Mouse (Mus musculus) heart, adult 10 weeks (tissue): Measurements from ENCODE around the gene Treml4. TPM values are rescaled to one million over a fixed set of nuclear protein-coding genes. Genes with fewer than 3 reads are reported as not detected.

ENCODE experiments used
- polyA plus RNA-seq: library from polyadenylated mRNA; stranded (reverse); fragments of 350-450 nt; fragmentation: Illumina TruSeq; extraction: RNeasy Lipid Tissue Mini Kit (QIAGEN cat#74804); gene quantifications from one replicate; pipeline ENCODE4 v1.2.3, GENCODE M21; 2014; ENCODE audit warnings: low read depth, low replicate concordance

Treml4 gene
- polyA plus RNA-seq: not detected

GRCm38 (mm10) chr17:48263741-48264362 lies at the start of gene Treml4:
Treml4 (plus strand) TSS chr17:48264295.

DNA sequence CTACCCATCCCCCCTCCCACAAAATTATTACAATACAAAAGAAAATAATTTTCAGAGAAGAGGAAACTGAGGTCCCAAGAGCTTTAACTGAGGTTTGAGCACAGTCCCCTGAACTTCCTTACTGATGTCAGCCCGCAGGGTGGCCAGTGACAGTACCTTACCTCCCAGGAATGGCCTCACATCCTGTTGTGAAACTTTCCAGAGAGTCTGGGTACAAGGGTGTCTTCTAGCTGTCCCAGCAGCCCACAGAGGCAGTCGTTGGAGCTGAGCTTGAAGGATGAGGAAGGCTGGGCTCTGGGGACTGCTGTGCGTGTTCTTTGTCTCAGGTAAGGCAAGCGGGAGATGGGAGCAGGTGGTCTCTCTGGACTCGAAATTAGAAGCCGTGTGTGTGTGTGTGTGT lies 31.6 kb upstream of the Treml4 start, which contains the start of gene Trem1:
TSS of gene Trem1 (plus strand) at position 251 of the 400 bp plus-strand sequence.

GRCm38 (mm10) chr17:48247221-48247928 lies 16.7 kb upstream of the Treml4 start, which contains the start of gene Trem3:
Trem3 (plus strand) TSS chr17:48247777.

GRCm38 (mm10) chr17:48299203-48299602 lies 35.1 kb downstream of the Treml4 start, which contains the start of gene Treml2:
Treml2 (plus strand) TSS chr17:48299498.

DNA sequence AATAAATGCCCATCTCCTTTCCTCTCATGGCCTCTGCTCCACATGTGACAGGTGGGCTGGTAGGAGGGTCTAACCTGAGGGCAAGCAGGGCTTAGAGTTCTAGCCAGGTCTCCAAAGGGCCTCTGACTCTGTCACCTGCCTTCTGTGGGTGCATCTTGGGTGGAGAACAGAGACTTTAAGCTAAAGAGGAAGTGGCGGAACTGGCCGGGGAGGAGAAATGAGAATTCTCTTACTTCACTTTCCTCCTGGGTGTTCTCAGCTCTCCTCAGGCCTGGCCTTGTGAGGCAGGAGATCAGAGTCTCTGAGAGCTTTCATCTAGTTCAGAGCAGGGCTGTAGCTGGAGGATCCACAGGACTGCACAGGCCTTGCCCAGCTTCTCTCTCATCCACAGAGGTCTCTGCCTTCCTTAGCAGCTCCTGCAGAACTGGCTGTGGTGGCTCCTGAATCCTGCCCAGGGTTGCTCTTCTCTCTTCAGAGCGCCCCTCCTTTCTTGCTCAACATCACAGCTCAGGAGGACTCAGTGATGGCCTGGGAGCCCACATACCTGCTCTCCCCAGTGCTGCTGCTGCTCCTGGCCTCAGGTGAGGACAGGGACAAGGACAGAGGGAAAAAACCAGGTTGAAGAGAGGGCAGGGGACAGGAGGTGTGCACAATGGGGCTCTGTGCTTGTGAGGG lies 51.9 kb downstream of the Treml4 start, which contains the start of gene B430306N03Rik:
TSS of gene B430306N03Rik (plus strand) at position 237 of the 675 bp plus-strand sequence.

Other genes with a start within 250 kb of the Treml4 start
- not detected for gene 1700122O11Rik, start 226.0 kb upstream of the Treml4 start, polyA plus RNA-seq
- not detected for gene 1700067P10Rik, start 175.0 kb upstream of the Treml4 start, polyA plus RNA-seq
- not detected for gene 9830107B12Rik, start 118.0 kb upstream of the Treml4 start, polyA plus RNA-seq
- gene A530064D06Rik, start 97.0 kb upstream of the Treml4 start, polyA plus RNA-seq: not detected
- gene Trem1, start 31.5 kb upstream of the Treml4 start, polyA plus RNA-seq: not detected
- gene Trem3, start 16.5 kb upstream of the Treml4 start, polyA plus RNA-seq: not detected
- 0.13 TPM for gene Treml2, start 35.2 kb downstream of the Treml4 start, polyA plus RNA-seq
- gene B430306N03Rik, start 51.8 kb downstream of the Treml4 start, polyA plus RNA-seq: 0.16 TPM
- gene Trem2, start 82.1 kb downstream of the Treml4 start, polyA plus RNA-seq: 2.2 TPM
- gene Treml1, start 95.6 kb downstream of the Treml4 start, polyA plus RNA-seq: not detected
- 25.8 TPM for gene Nfya, start 145.6 kb downstream of the Treml4 start, polyA plus RNA-seq
- gene Oard1, start 145.7 kb downstream of the Treml4 start, polyA plus RNA-seq: 41.8 TPM
- gene Apobec2, start 168.6 kb downstream of the Treml4 start, polyA plus RNA-seq: 274 TPM
- not detected for gene Tspo2, start 187.2 kb downstream of the Treml4 start, polyA plus RNA-seq
- not detected for gene Unc5cl, start 190.6 kb downstream of the Treml4 start, polyA plus RNA-seq